Mouse (Mus musculus) T-helper 1 cell (primary cell): ENCODE measurements at regions not wholly inside any gene's neighbourhood (a gene's known extent, or its start where the extent isn't known, plus 50 kb on each side); places are given as distances from the start of the nearest gene placed in this dataset.

Experiments
- in situ Hi-C: fragments of 300-600 bp; cut with MboI, MseI; formaldehyde crosslinking; loops from one replicate; pipeline ENCODE4 v1.15.1; 2025; ENCODE audit warnings: high pct_unique_total_duplicates

- in situ Hi-C loops = no loop called here
These were observed 99.8 kb downstream of the Lrrn1 start for GRCm38 (mm10) chr6:107629376-107629775.

- in situ Hi-C loops = no loop called here
These were observed 116.2 kb downstream of the Lrrn1 start for GRCm38 (mm10) chr6:107645751-107646150.

GRCm38 (mm10) chr6:107653840-107654523, 124.4 kb downstream of the Lrrn1 start:
- in situ Hi-C loops = loop anchor here (10.0 kb wide), 1 partner anchor 51 kb away; no protein-coding TSS in a partner anchor

- in situ Hi-C loops = loop anchor here (10.0 kb wide), 1 partner anchor 47 kb away; no protein-coding TSS in a partner anchor
These were observed 128.2 kb downstream of the Lrrn1 start for GRCm38 (mm10) chr6:107657805-107658204.

- in situ Hi-C loops = no loop called here
These were observed 131.6 kb downstream of the Lrrn1 start for GRCm38 (mm10) chr6:107661009-107661764.

- in situ Hi-C loops = no loop called here
These were observed 169.7 kb downstream of the Lrrn1 start for GRCm38 (mm10) chr6:107699298-107699697.

- in situ Hi-C loops = loop anchor here (10.0 kb wide), 1 partner anchor 53 kb away; no protein-coding TSS in a partner anchor
These were observed 178.6 kb downstream of the Lrrn1 start for GRCm38 (mm10) chr6:107708185-107708584.

- in situ Hi-C loops = loop anchor here (10.0 kb wide), 1 partner anchor 54 kb away; no protein-coding TSS in a partner anchor
These were observed 179.0 kb downstream of the Lrrn1 start for GRCm38 (mm10) chr6:107708608-107709007.

- in situ Hi-C loops = no loop called here
These were observed 180.8 kb downstream of the Lrrn1 start for GRCm38 (mm10) chr6:107710360-107710759.

- in situ Hi-C loops = no loop called here
These were observed 181.9 kb downstream of the Lrrn1 start for GRCm38 (mm10) chr6:107711181-107712087.

- in situ Hi-C loops = no loop called here
These were observed 183.5 kb downstream of the Lrrn1 start for GRCm38 (mm10) chr6:107713051-107713450.

- in situ Hi-C loops = no loop called here
These were observed 187.6 kb downstream of the Lrrn1 start for GRCm38 (mm10) chr6:107717194-107717593.

GRCm38 (mm10) chr6:107730294-107730693, 200.7 kb downstream of the Lrrn1 start:
- in situ Hi-C loops = no loop called here

- in situ Hi-C loops = no loop called here
These were observed 205.2 kb downstream of the Lrrn1 start for GRCm38 (mm10) chr6:107734773-107735172.

GRCm38 (mm10) chr6:107749111-107749736, 219.7 kb downstream of the Lrrn1 start:
- in situ Hi-C loops = no loop called here

GRCm38 (mm10) chr6:107749794-107750193, 220.2 kb downstream of the Lrrn1 start:
- in situ Hi-C loops = no loop called here

GRCm38 (mm10) chr6:107752156-107752555, 222.6 kb downstream of the Lrrn1 start:
- in situ Hi-C loops = no loop called here

- in situ Hi-C loops = no loop called here
These were observed 225.6 kb downstream of the Lrrn1 start for GRCm38 (mm10) chr6:107755158-107755557.

GRCm38 (mm10) chr6:107770834-107771470, 241.4 kb downstream of the Lrrn1 start:
- in situ Hi-C loops = no loop called here

GRCm38 (mm10) chr6:107784998-107785397, 255.4 kb downstream of the Lrrn1 start:
- in situ Hi-C loops = no loop called here
